Mouse (Mus musculus) MEL (cell line): ENCODE results near the gene A930002H24Rik. TPM values are rescaled to one million over a fixed set of nuclear protein-coding genes. Genes with fewer than 3 reads are reported as not detected.

Experiments
- DNase-seq: peaks from one replicate; pipeline ENCODE4 v3.0.0; 2011; ENCODE audit warnings: low read depth, low spot score
- H3K27ac ChIP-seq: 2 replicates; pipeline ENCODE4 v1.5.1; 2012; ENCODE audit warnings: low read depth, mild to moderate bottlenecking, control low read depth, low read length, moderate library complexity; ENCODE audit not compliant: control insufficient read depth
- H3K27me3 ChIP-seq, 2 experiments: fragments of 150-350 bp in 1 of 2; sonication (generic) in 1 of 2; 2 replicates each; pipeline ENCODE4 v1.6.1; 2012; ENCODE audit warnings: low read length in 2 of 2, mild to moderate bottlenecking in 2 of 2, improper control_type of control experiment in 1 of 2, moderate library complexity in 1 of 2; ENCODE audit not compliant: insufficient read depth in 2 of 2, control insufficient read depth in 1 of 2
- H3K36me3 ChIP-seq, 2 experiments: 2 replicates each; pipeline ENCODE4 v1.6.1; 2012 to 2014; ENCODE audit warnings: low read length in 2 of 2, improper control_type of control experiment in 1 of 2, inconsistent platforms in 1 of 2, mild to moderate bottlenecking in 1 of 2; ENCODE audit not compliant: insufficient read depth in 2 of 2, control insufficient read depth in 1 of 2
- H3K4me1 ChIP-seq, 2 experiments: fragments of 150-350 bp in 1 of 2; sonication (generic) in 1 of 2; 2 replicates each; pipeline ENCODE4 v1.6.1; 2012; ENCODE audit warnings: low read length in 2 of 2, improper control_type of control experiment in 1 of 2, mild to moderate bottlenecking in 1 of 2; ENCODE audit not compliant: insufficient read depth in 2 of 2, control insufficient read depth in 1 of 2
- H3K4me3 ChIP-seq, 2 experiments: fragments of 150-350 bp in 1 of 2; sonication (generic) in 1 of 2; 2 replicates each; pipeline ENCODE4 v1.5.1; 2012; ENCODE audit warnings: low read depth in 2 of 2, low read length in 2 of 2, mild to moderate bottlenecking in 2 of 2, moderate library complexity in 2 of 2, control low read depth in 1 of 2, improper control_type of control experiment in 1 of 2; ENCODE audit not compliant: control insufficient read depth in 1 of 2, insufficient read depth in 1 of 2
- H3K79me2 ChIP-seq: 2 replicates; pipeline ENCODE4 v1.6.1; 2012; ENCODE audit warnings: mild to moderate bottlenecking, low read length, moderate library complexity; ENCODE audit not compliant: control insufficient read depth, poor library complexity, insufficient read depth
- H3K9ac ChIP-seq: 2 replicates; pipeline ENCODE4 v1.6.1; 2012; ENCODE audit warnings: low read depth, mild to moderate bottlenecking, control low read depth, low read length, moderate library complexity; ENCODE audit not compliant: control insufficient read depth, poor library complexity, severe bottlenecking
- H3K9me3 ChIP-seq: fragments of 150-350 bp; sonication (generic); replicated peaks from 2 replicates; pipeline ENCODE4 v1.6.1; 2012; ENCODE audit warnings: mild to moderate bottlenecking, low read length, improper control_type of control experiment, moderate library complexity; ENCODE audit not compliant: insufficient read depth
- CHD2 ChIP-seq: IDR thresholded peaks from 2 replicates; pipeline ENCODE4 v1.6.1; 2011; ENCODE audit warnings: low read length, improper control_type of control experiment
- CTCF ChIP-seq, 3 experiments: IDR thresholded peaks in 2 of 3; conservative IDR thresholded peaks in 1 of 3; 2 replicates each; pipeline ENCODE4 v1.5.1; 2011 to 2012; ENCODE audit warnings: low read length in 3 of 3, low read depth in 2 of 3, mild to moderate bottlenecking in 2 of 3, improper control_type of control experiment in 1 of 3, inconsistent platforms in 1 of 3, mixed read lengths in 1 of 3, moderate library complexity in 1 of 3; ENCODE audit not compliant: control insufficient read depth in 1 of 3, insufficient read depth in 1 of 3, poor library complexity in 1 of 3, severe bottlenecking in 1 of 3
- ELF1 ChIP-seq: IDR thresholded peaks from 2 replicates; pipeline ENCODE4 v1.6.1; 2014; ENCODE audit warnings: low read depth, mild to moderate bottlenecking, inconsistent platforms, low read length, improper control_type of control experiment, moderate library complexity
- EP300 ChIP-seq, 2 experiments: IDR thresholded peaks; 2 replicates each; pipeline ENCODE4 v1.6.1; 2011; ENCODE audit warnings: improper control_type of control experiment in 2 of 2, low read length in 2 of 2, low read depth in 1 of 2, mild to moderate bottlenecking in 1 of 2
- ETS1 ChIP-seq: IDR thresholded peaks from 2 replicates; pipeline ENCODE4 v1.6.1; 2012; ENCODE audit warnings: low read depth, mild to moderate bottlenecking, inconsistent platforms, low read length, improper control_type of control experiment, moderate library complexity
- GABPA ChIP-seq: IDR thresholded peaks from 2 replicates; pipeline ENCODE4 v1.6.1; 2012; ENCODE audit warnings: low read depth, mild to moderate bottlenecking, inconsistent platforms, low read length, improper control_type of control experiment, moderate library complexity
- GATA1 ChIP-seq: IDR thresholded peaks from 2 replicates; pipeline ENCODE4 v1.6.1; 2011; ENCODE audit warnings: low read depth, low read length, improper control_type of control experiment
- HCFC1 ChIP-seq: IDR thresholded peaks from 2 replicates; pipeline ENCODE4 v1.6.1; 2012; ENCODE audit warnings: low read depth, mild to moderate bottlenecking, inconsistent platforms, low read length, improper control_type of control experiment, moderate library complexity
- JUND ChIP-seq: IDR thresholded peaks from 2 replicates; pipeline ENCODE4 v1.6.1; 2011; ENCODE audit warnings: low read depth, mild to moderate bottlenecking, improper control_type of control experiment, low read length
- MAFK ChIP-seq: IDR thresholded peaks from 2 replicates; pipeline ENCODE4 v1.6.1; 2011; ENCODE audit warnings: low read depth, mild to moderate bottlenecking, low read length, improper control_type of control experiment, borderline replicate concordance
- MEF2A ChIP-seq: IDR thresholded peaks from 2 replicates; pipeline ENCODE4 v1.6.1; 2014; ENCODE audit warnings: low read depth, mild to moderate bottlenecking, inconsistent platforms, low read length, improper control_type of control experiment; ENCODE audit not compliant: poor library complexity, insufficient replicate concordance, severe bottlenecking; ENCODE audit errors: extremely low read depth
- MXI1 ChIP-seq: IDR thresholded peaks from 2 replicates; pipeline ENCODE4 v1.6.1; 2011; ENCODE audit warnings: mild to moderate bottlenecking, low read depth, low read length, improper control_type of control experiment
- MYB ChIP-seq: IDR thresholded peaks from 2 replicates; pipeline ENCODE4 v1.6.1; 2011; ENCODE audit warnings: mild to moderate bottlenecking, low read depth, low read length, improper control_type of control experiment
- POLR2A ChIP-seq, 2 experiments: IDR thresholded peaks; 2 replicates each; pipeline ENCODE4 v1.6.1; 2011 to 2012; ENCODE audit warnings: low read length in 2 of 2, mild to moderate bottlenecking in 2 of 2, control low read depth in 1 of 2, improper control_type of control experiment in 1 of 2, low read depth in 1 of 2, moderate library complexity in 1 of 2; ENCODE audit not compliant: control insufficient read depth in 1 of 2, insufficient read depth in 1 of 2, poor library complexity in 1 of 2
- POLR2AphosphoS5 ChIP-seq: IDR thresholded peaks from 2 replicates; pipeline ENCODE4 v1.6.1; 2012; ENCODE audit warnings: low read depth, borderline replicate concordance, mild to moderate bottlenecking, inconsistent platforms, low read length, moderate library complexity, mixed read lengths
- RCOR1 ChIP-seq: IDR thresholded peaks from 2 replicates; pipeline ENCODE4 v1.6.1; 2012; ENCODE audit warnings: low read depth, mild to moderate bottlenecking, inconsistent platforms, low read length, improper control_type of control experiment
- SIN3A ChIP-seq: IDR thresholded peaks from 2 replicates; pipeline ENCODE4 v1.6.1; 2012; ENCODE audit warnings: low read length, improper control_type of control experiment, inconsistent platforms
- SMC3 ChIP-seq: IDR thresholded peaks from 2 replicates; pipeline ENCODE4 v1.6.1; 2011; ENCODE audit warnings: low read depth, low read length, improper control_type of control experiment
- TCF12 ChIP-seq: IDR thresholded peaks from 2 replicates; pipeline ENCODE4 v1.6.1; 2014; ENCODE audit warnings: low read depth, mild to moderate bottlenecking, inconsistent platforms, low read length, improper control_type of control experiment, moderate library complexity
- USF1 ChIP-seq: IDR thresholded peaks from 2 replicates; pipeline ENCODE4 v1.6.1; 2014; ENCODE audit warnings: low read depth, mild to moderate bottlenecking, inconsistent platforms, low read length, improper control_type of control experiment, moderate library complexity
- USF2 ChIP-seq, 2 experiments: IDR thresholded peaks; 2 replicates each; pipeline ENCODE4 v1.6.1; 2011 to 2012; ENCODE audit warnings: improper control_type of control experiment in 2 of 2, low read length in 2 of 2, borderline replicate concordance in 1 of 2, inconsistent platforms in 1 of 2, low read depth in 1 of 2, mild to moderate bottlenecking in 1 of 2; ENCODE audit not compliant: insufficient read depth in 1 of 2
- ZKSCAN1 ChIP-seq: IDR thresholded peaks from 2 replicates; pipeline ENCODE4 v1.6.1; 2012; ENCODE audit warnings: low read depth, mild to moderate bottlenecking, inconsistent platforms, low read length, improper control_type of control experiment, moderate library complexity
- ZMIZ1 ChIP-seq: IDR thresholded peaks from 2 replicates; pipeline ENCODE4 v1.6.1; 2012; ENCODE audit warnings: low read depth, mild to moderate bottlenecking, inconsistent platforms, low read length, improper control_type of control experiment, moderate library complexity
- ZNF384 ChIP-seq: IDR thresholded peaks from 2 replicates; pipeline ENCODE4 v1.6.1; 2012; ENCODE audit warnings: low read depth, mild to moderate bottlenecking, inconsistent platforms, low read length, improper control_type of control experiment
- polyA plus RNA-seq, 2 experiments: library from polyadenylated mRNA; stranded (reverse) in 1 of 2; unstranded in 1 of 2; fragments of >175 nt in 1 of 2; fragments of >200 nt in 1 of 2; gene quantifications; 2 replicates each; pipeline versions ENCODE4 v1.2.1 to v1.2.4; 2012; ENCODE audit warnings: low replicate concordance in 2 of 2, low read depth in 1 of 2; ENCODE audit not compliant: insufficient read length in 2 of 2, insufficient read depth in 1 of 2, missing spikeins in 1 of 2
- total RNA-seq: library from RNA; depleted of rRNA; stranded (reverse); fragments of 300-350 nt; gene quantifications from 2 replicates; pipeline ENCODE4 v1.2.3, GENCODE M21; 2012

A930002H24Rik gene
- total and polyA plus RNA-seq, 3 experiments, result 0.70 to 1.1 TPM; not detected in 1

- TF ChIP-seq ETS1, result no peak
- no peak for TF ChIP-seq POLR2A (IDR thresholded peaks at IDR 0.05; ENCODE audit: control insufficient read depth in 1 of 2, insufficient read depth in 1 of 2, low read depth in 1 of 2, low read length in 2 of 2, poor library complexity in 1 of 2)
- no peak for TF ChIP-seq USF1
- no peak for TF ChIP-seq HCFC1
- no peak for TF ChIP-seq ZMIZ1
- no peak for TF ChIP-seq SMC3
- no peak for TF ChIP-seq USF2 (IDR thresholded peaks at IDR 0.05; ENCODE audit: borderline replicate concordance in 1 of 2, insufficient read depth in 1 of 2, low read depth in 1 of 2, low read length in 2 of 2)
- TF ChIP-seq CHD2, result no peak
- no peak for TF ChIP-seq RCOR1
Measured at GRCm38 (mm10) chr17:63836223-63836622, 27.4 kb downstream of the A930002H24Rik start.

DNA sequence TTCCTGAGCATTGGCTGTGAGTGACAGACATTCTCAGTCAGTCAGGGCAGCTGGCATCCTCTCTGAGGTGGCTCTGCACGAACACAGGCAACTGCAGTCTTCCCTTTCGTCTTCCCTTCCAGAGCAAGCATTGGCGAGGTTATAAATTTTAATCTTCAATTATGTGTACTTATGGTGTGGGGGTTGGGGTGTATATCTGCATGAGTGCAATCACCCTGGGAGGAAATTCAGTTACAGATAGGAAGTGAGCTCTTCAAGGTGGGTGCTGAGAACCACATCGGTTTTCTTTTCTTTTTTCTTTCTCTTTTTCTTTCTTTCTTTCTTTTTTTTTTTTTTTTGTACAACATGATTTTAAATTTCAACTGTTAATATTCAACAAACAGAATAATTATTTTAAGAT is 32.0 kb downstream of the A930002H24Rik start:
- peak; percentile 55 for DNase-seq
- Histone ChIP-seq H3K27ac (no peak overlapping the region), H3K9ac (peak overlapping the region; percentile 5; the same call in 1 of the 2 replicates), H3K4me1 (peaks cover 3 to 19% of the 10 kb centered on the region in 2 experiments), H3K9me3 (no peaks in the 10 kb centered on the region), H3K36me3 (peaks cover 0 to 14% of the 10 kb centered on the region in 2 experiments; a peak in 2 of 4 replicates), H3K27me3 (no peaks in the 10 kb centered on the region), H3K79me2 (no peaks in the 10 kb centered on the region), H3K4me3 (peak overlapping the region; percentile 23 to 43)
- no peak for TF ChIP-seq MXI1
- peak; percentile 64; the same call in 1 of the 2 replicates for TF ChIP-seq MYB
- TF ChIP-seq CTCF (IDR thresholded peaks at IDR 0.05 in 2 of 3, conservative IDR thresholded peaks at IDR 0.05 in 1 of 3; ENCODE audit: control insufficient read depth in 1 of 3, insufficient read depth in 1 of 3, low read depth in 2 of 3, low read length in 3 of 3, poor library complexity in 1 of 3, severe bottlenecking in 1 of 3), result no peak
- no peak for TF ChIP-seq JUND
- no peak for TF ChIP-seq MAFK
- no peak for TF ChIP-seq POLR2A (IDR thresholded peaks at IDR 0.05; ENCODE audit: control insufficient read depth in 1 of 2, insufficient read depth in 1 of 2, low read depth in 1 of 2, low read length in 2 of 2, poor library complexity in 1 of 2)
- TF ChIP-seq GABPA, result no peak
- TF ChIP-seq MEF2A, result no peak
- TF ChIP-seq POLR2AphosphoS5, result no peak
- TF ChIP-seq ZKSCAN1, result no peak
- peak; percentile 41; the same call in 1 of the 2 replicates for TF ChIP-seq ELF1
- 0 out of 2 replicates have a peak, but pooled peaks have one; percentile 29 for TF ChIP-seq GATA1
- TF ChIP-seq USF1, result no peak
- peak; percentile 11; the same call in 1 of the 2 replicates for TF ChIP-seq CHD2
- no peak for TF ChIP-seq USF2 (IDR thresholded peaks at IDR 0.05; ENCODE audit: borderline replicate concordance in 1 of 2, insufficient read depth in 1 of 2, low read depth in 1 of 2, low read length in 2 of 2)
- TF ChIP-seq TCF12, result peak; percentile 48; the same call in 1 of the 2 replicates
- peak; percentile 35; the same call in 1 of the 2 replicates for TF ChIP-seq ETS1
- TF ChIP-seq HCFC1, result 0 out of 2 replicates have a peak, but pooled peaks have one; percentile 30
- TF ChIP-seq ZNF384, result no peak
- TF ChIP-seq SIN3A, result no peak
- TF ChIP-seq EP300 (IDR thresholded peaks at IDR 0.05; ENCODE audit: low read depth in 1 of 2, low read length in 2 of 2), result peak; percentile 67 to 74

More at GRCm38 (mm10) chr17:63836223-63836622, 27.4 kb downstream of the A930002H24Rik start:
- DNase-seq, result no peak
- no peaks in the 10 kb centered on the region for H3K9me3 ChIP-seq
- no peak overlapping the region for H3K9ac ChIP-seq
- H3K27me3 ChIP-seq, result no peaks in the 10 kb centered on the region
- no peak overlapping the region for H3K27ac ChIP-seq
- no peaks in the 10 kb centered on the region for H3K79me2 ChIP-seq
- peaks cover 0 to 4% of the 10 kb centered on the region in 2 experiments; a peak in 2 of 4 replicates for H3K36me3 ChIP-seq
- H3K4me1 ChIP-seq, result peaks cover 3 to 7% of the 10 kb centered on the region in 2 experiments
- no peak overlapping the region for H3K4me3 ChIP-seq
